Mouse (Mus musculus) liver, adult 2 months (tissue): ENCODE results near the gene Supt5. TPM values are rescaled to one million over a fixed set of nuclear protein-coding genes. Genes with fewer than 3 reads are reported as not detected.
A peak's percentile ranks its signal among the peaks of the same experiment; 100 is the strongest.

Experiments
- DNase-seq: peaks from one replicate; pipeline ENCODE4 v3.0.0-alpha.2; 2011; ENCODE audit warnings: low read depth, low spot score; ENCODE audit errors: extremely low read depth
- H3K27ac ChIP-seq: fragments of 200-500 bp; replicated peaks from 2 replicates; pipeline ENCODE4 v1.5.1; 2012; ENCODE audit warnings: low read depth, mild to moderate bottlenecking, control low read depth, inconsistent platforms, low read length; ENCODE audit not compliant: insufficient read depth
- H3K27me3 ChIP-seq: fragments of 200-500 bp; 2 replicates; pipeline ENCODE4 v1.6.1; 2012; ENCODE audit warnings: mild to moderate bottlenecking, moderate library complexity, low read length, inconsistent platforms; ENCODE audit not compliant: control insufficient read depth, insufficient read depth
- H3K36me3 ChIP-seq: fragments of 200-500 bp; 2 replicates; pipeline ENCODE4 v1.6.1; 2012; ENCODE audit warnings: low read length, inconsistent platforms; ENCODE audit not compliant: control insufficient read depth, insufficient read depth
- H3K4me1 ChIP-seq: fragments of 200-500 bp; 2 replicates; pipeline ENCODE4 v1.6.1; 2011; ENCODE audit warnings: low read length; ENCODE audit not compliant: control insufficient read depth, insufficient read depth
- H3K4me3 ChIP-seq: fragments of 200-500 bp; 2 replicates; pipeline ENCODE4 v1.5.1; 2011; ENCODE audit warnings: low read depth, mild to moderate bottlenecking, control low read depth, low read length, moderate library complexity; ENCODE audit not compliant: insufficient read depth
- H3K79me2 ChIP-seq: fragments of 200-500 bp; 2 replicates; pipeline ENCODE4 v1.6.1; 2012; ENCODE audit warnings: inconsistent platforms, mild to moderate bottlenecking, low read length, moderate library complexity; ENCODE audit not compliant: control insufficient read depth, insufficient read depth
- H3K9ac ChIP-seq: fragments of 200-500 bp; 2 replicates; pipeline ENCODE4 v1.6.1; 2012; ENCODE audit warnings: low read depth, mild to moderate bottlenecking, control low read depth, inconsistent platforms, low read length
- CTCF ChIP-seq: fragments of 200-500 bp; IDR thresholded peaks from 2 replicates; pipeline ENCODE4 v1.5.1; 2011; ENCODE audit warnings: low read depth, low read length, control low read depth
- POLR2A ChIP-seq: fragments of 200-500 bp; IDR thresholded peaks from 2 replicates; pipeline ENCODE4 v1.6.1; 2011; ENCODE audit warnings: low read length, control low read depth; ENCODE audit not compliant: insufficient read depth; ENCODE audit errors: extremely low read depth
- WGBS: fragments of 180-500 bp; shearing (Covaris S2); methylation state at CpG from one replicate; pipeline ENCODE4 v1.1.7; 2018; 5-methylcytosine and 5-hydroxymethylcytosine counted together
- polyA plus RNA-seq: library from polyadenylated mRNA; depleted of rRNA; stranded (reverse); fragments of >200 nt; gene quantifications from 2 replicates; pipeline ENCODE4 v1.2.3, GENCODE M21; 2012
- total RNA-seq: library from RNA; depleted of rRNA; stranded (reverse); fragments of >200 nt; gene quantifications from 2 replicates; pipeline ENCODE4 v1.2.3, GENCODE M21; 2014

The Supt5 gene
- total and polyA plus RNA-seq, 2 experiments: 15.1 to 67.3 TPM

DNA sequence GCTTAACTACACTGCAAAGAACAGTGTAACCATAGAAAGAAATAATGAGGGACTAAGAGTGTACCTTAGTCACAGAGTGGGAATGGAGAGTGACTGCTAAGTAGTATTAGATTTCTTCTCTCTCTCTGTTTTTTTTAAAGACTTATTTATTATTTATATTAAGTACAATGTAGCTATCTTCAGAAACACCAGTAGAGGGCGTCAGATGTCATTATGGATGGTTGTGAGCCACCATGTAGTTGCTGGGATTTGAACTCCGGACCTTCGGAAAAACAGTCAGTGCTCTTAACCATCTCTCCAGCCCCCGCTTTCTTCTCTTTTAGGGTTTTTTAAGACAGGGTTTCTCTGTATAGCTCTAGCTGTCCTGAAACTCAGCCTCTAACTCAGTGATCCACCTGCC lies 12.1 kb downstream of the Supt5 start:
- Histone ChIP-seq H3K4me3 (no peak overlapping the region), H3K9ac (no peak overlapping the region), H3K4me1 (no peaks in the 10 kb centered on the region), H3K27ac (no peak overlapping the region), H3K36me3 (peaks cover 69% of the 10 kb centered on the region), H3K79me2 (no peaks in the 10 kb centered on the region; the same call in 1 of the 2 replicates), H3K27me3 (no peaks in the 10 kb centered on the region)
- TF ChIP-seq POLR2A: no peak
- TF ChIP-seq CTCF: 0 out of 2 replicates have a peak, but pooled peaks have one; percentile 6
- DNase-seq: no peak
- WGBS: 86% methylated on average over 4 of the region's 4 CpGs

DNA sequence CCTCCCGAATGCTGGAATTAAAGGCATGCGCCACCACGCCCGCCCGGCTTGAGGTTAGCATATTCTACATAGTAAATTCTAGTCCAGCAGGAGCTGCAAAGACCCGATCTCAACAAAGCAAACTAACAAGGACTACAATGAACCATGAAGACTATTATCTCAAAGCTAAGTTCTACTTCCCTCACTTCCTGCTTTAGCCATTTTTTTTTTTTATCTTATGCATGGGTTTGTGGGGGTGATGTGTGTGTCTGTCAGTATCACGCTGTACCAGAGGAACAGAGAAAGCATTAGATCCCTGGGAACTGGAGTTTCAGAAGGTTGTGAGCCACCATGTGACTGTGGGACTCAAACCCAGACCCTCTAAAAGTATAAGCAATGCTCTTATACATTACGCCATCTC lies 13.3 kb downstream of the Supt5 start:
- no peaks in the 10 kb centered on the region for H3K4me1 ChIP-seq
- H3K27ac ChIP-seq: no peak overlapping the region

DNA sequence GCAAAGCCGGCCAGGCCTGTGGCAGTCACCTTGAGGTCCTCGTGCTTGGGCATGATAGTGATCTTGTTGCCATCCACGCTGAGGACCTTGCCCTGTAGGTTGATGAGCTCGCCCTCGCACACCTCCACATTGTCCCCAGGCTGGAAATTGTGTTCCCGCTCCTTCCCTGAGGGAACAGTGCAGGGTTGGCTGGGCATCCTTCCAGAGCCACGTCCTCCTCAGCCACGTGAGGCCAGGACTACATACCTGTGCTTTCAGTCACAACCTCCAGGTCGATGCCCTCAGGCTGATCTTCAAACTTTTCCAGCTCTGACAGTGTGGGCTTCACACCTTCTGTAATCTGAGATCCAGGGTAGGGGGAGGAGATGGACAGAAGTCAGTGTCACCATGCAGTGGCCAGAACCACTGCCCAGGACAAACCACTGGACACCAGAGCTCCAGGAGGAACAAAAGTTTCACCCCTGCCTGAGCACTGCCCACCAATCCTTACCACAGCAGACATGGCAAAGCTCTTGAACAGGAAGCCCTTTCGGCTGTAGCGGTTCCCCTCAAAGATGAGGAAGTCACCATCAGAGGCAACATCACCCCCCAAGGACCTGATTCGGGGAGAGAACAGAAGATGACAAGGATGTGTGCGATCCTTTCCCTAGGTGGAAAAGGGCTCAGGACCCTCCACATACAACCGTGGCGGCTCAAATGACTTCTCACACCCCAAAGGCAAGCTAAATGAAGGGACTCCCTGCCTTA lies 16.4 kb downstream of the Supt5 start:
- H3K27ac ChIP-seq: no peak overlapping the region
- H3K4me1 ChIP-seq: no peaks in the 10 kb centered on the region
- no peak for TF ChIP-seq CTCF
- no peak overlapping the region for H3K9ac ChIP-seq
- H3K36me3 ChIP-seq: peaks cover 66% of the 10 kb centered on the region
- no peaks in the 10 kb centered on the region for H3K27me3 ChIP-seq
- 57% methylated on average over 15 of the region's 15 CpGs for WGBS
- no peak overlapping the region for H3K4me3 ChIP-seq
- H3K79me2 ChIP-seq: no peaks in the 10 kb centered on the region
- peak; percentile 58 for DNase-seq

More for the DNA sequence above, 13.3 kb downstream of the Supt5 start:
- 94% methylated on average over 8 of the region's 8 CpGs for WGBS
- Histone ChIP-seq H3K27me3 (no peaks in the 10 kb centered on the region), H3K36me3 (peaks cover 63% of the 10 kb centered on the region), H3K9ac (no peak overlapping the region), H3K79me2 (no peaks in the 10 kb centered on the region), H3K4me3 (no peak overlapping the region)
- DNase-seq: no peak
- no peak for TF ChIP-seq POLR2A

DNA sequence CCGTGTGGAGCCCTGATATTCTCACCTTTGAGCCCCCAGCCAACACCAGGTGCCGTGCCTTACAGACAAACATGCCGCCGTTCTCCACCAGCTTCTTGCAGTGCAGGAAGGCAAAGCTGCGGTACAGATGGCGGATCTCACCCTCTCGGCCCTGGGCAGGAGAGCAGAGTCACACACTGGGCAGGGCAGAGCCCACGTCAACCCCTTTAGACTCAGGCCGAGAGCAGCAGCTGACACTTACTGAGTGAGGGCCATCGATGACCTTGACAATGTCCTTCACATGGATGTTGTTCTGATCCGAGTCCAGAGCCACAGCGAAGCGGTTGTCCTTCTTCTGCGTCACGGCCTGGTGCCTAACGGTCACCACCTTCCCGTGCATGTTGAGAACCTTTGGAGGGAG lies 19.8 kb downstream of the Supt5 start:
- Histone ChIP-seq H3K4me3 (no peak overlapping the region), H3K79me2 (no peaks in the 10 kb centered on the region), H3K27ac (no peak overlapping the region), H3K4me1 (no peaks in the 10 kb centered on the region), H3K27me3 (no peaks in the 10 kb centered on the region), H3K36me3 (peaks cover 62% of the 10 kb centered on the region), H3K9ac (no peak overlapping the region)
- WGBS: 94% methylated on average over 17 of the region's 17 CpGs
- DNase-seq: no peak
- TF ChIP-seq CTCF (no peak), POLR2A (no peak)

DNA sequence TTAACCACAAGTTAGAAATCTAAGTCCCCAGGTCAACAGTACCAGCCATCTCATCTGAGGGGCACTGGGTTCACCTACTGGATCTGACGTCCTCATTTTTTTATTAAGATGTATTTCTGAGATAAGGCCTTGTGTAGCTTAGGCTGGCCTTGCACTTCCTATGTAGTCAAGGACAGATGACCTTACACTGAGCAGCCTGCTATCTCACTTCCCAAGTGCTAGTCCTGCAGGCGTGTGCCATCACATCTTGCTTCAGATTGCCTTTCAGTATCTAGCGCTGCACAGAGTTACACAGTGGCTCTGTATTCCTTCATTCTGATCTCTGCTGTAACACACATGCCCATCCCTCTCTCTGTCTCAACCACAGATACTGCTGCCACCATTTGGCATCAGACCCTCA lies 20.5 kb downstream of the Supt5 start:
- Histone ChIP-seq H3K4me3 (no peak overlapping the region), H3K27me3 (no peaks in the 10 kb centered on the region), H3K4me1 (no peaks in the 10 kb centered on the region), H3K9ac (no peak overlapping the region), H3K79me2 (no peaks in the 10 kb centered on the region), H3K27ac (no peak overlapping the region), H3K36me3 (peaks cover 55% of the 10 kb centered on the region)
- DNase-seq: no peak
- TF ChIP-seq POLR2A: no peak
- TF ChIP-seq CTCF: no peak
- WGBS: 89% methylated on average over 3 of the region's 3 CpGs

DNA sequence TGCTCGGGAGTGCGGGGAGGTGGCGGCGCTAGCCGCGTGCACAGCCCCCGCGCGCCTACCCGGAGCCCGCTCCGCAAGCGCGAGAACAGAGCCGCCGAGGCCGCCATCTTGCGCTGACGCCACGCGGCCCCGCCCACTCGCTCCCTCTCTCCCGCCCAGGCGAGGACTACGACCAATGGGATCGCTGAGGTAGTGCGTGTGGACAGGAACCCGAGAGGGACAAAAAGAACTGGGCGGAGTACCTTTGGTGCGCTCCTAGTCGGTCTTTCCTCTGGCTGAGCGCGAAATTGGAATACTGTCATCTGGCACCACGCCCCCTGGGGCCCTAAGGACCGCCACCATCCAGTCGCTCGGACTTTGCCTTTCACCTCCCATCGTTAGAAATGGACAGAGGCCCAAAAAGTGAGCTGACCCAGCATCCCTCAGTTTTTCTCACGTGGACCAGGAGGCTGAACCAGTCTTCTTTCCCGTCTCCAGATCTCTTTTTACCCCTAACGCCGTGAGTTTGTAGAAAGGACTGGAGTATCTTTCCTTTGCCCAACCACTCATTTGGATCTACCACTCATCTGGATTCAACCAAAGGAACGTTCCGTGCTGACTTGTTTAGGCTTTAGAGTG lies 26.5 kb downstream of the Supt5 start, which contains the start of gene Timm50:
TSS of gene Timm50 (minus strand) at position 147 of the 618 bp plus-strand sequence.
- Histone ChIP-seq H3K4me3 (peak within 1 kb of the TSS; percentile 69), H3K9ac (peak within 1 kb of the TSS; percentile 77), H3K36me3 (peaks cover 22% of the 10 kb centered on the region), H3K79me2 (no peaks in the 10 kb centered on the region), H3K27me3 (no peaks in the 10 kb centered on the region), H3K27ac (no peak within 1 kb of the TSS), H3K4me1 (peaks cover 4% of the 10 kb centered on the region)
- DNase-seq: peak; percentile 90
- WGBS: under 1% methylated on average over 45 of the region's 45 CpGs
- TF ChIP-seq POLR2A (0 out of 2 replicates have a peak, but pooled peaks have one; percentile 19), CTCF (no peak)
